Mouse (Mus musculus) neural tube, embryonic 11.5 days (tissue): ENCODE measurements around the gene Runx3. TPM values are rescaled to one million over a fixed set of nuclear protein-coding genes. Genes with fewer than 3 reads are reported as not detected.

ENCODE experiments used
- ATAC-seq: fragments of 200-750 bp; cut with Nextera tagmentation; 2 replicates; pipeline ENCODE4 v1.8.0; 2017; ENCODE audit warnings: moderate number of reproducible peaks, mild to moderate bottlenecking, moderate TSS enrichment, moderate library complexity; ENCODE audit not compliant: insufficient read depth, low FRiP score, low TSS enrichment
- DNase-seq: peaks from one replicate; pipeline ENCODE4 v3.0.0-alpha.2; 2015; ENCODE audit warnings: low spot score
- H3K27ac ChIP-seq: fragments of 300-500 bp; sonication (generic); 2 replicates; pipeline ENCODE4 v1.5.1; 2014; ENCODE audit warnings: low read depth, mild to moderate bottlenecking, low read length
- H3K27me3 ChIP-seq: fragments of 300-500 bp; sonication (generic); 2 replicates; pipeline ENCODE4 v1.6.1; 2014; ENCODE audit warnings: mild to moderate bottlenecking, low read length, mixed read lengths; ENCODE audit not compliant: control insufficient read depth, insufficient read depth
- H3K36me3 ChIP-seq: fragments of 300-500 bp; sonication (generic); 2 replicates; pipeline ENCODE4 v1.6.1; 2014; ENCODE audit warnings: mild to moderate bottlenecking, low read length, moderate library complexity, mixed read lengths; ENCODE audit not compliant: control insufficient read depth, insufficient read depth
- H3K4me1 ChIP-seq: fragments of 300-500 bp; sonication (generic); 2 replicates; pipeline ENCODE4 v1.6.1; 2014; ENCODE audit warnings: low read length, mixed read lengths; ENCODE audit not compliant: control insufficient read depth, insufficient read depth
- H3K4me2 ChIP-seq: fragments of 300-500 bp; sonication (generic); 2 replicates; pipeline ENCODE4 v1.6.1; 2014; ENCODE audit warnings: low read depth, mild to moderate bottlenecking, moderate library complexity
- H3K4me3 ChIP-seq: fragments of 300-500 bp; sonication (generic); 2 replicates; pipeline ENCODE4 v1.5.1; 2014; ENCODE audit warnings: low read depth, low read length
- H3K9ac ChIP-seq: fragments of 300-500 bp; sonication (generic); 2 replicates; pipeline ENCODE4 v1.6.1; 2014; ENCODE audit warnings: mild to moderate bottlenecking, low read length
- H3K9me3 ChIP-seq: fragments of 300-500 bp; sonication (generic); 2 replicates; pipeline ENCODE4 v1.6.1; 2016; ENCODE audit warnings: low read length; ENCODE audit not compliant: control insufficient read depth
- WGBS: fragments of 180-500 bp; shearing (Covaris S2); extraction: QIAGEN DNeasy Blood & Tissue Kit; methylation state at CpG from one replicate; pipeline ENCODE4 v1.1.7; 2014; 5-methylcytosine and 5-hydroxymethylcytosine counted together
- polyA plus RNA-seq: library from polyadenylated mRNA; unstranded; fragments of >200 nt; fragmentation: Nextera tagmentation; extraction: Ambion mirVana; gene quantifications from 2 replicates; pipeline ENCODE4 v1.2.1, GENCODE M21; 2014

Runx3 gene
- polyA plus RNA-seq, 1 experiment from 2014 or later, result 3.0 TPM

DNA sequence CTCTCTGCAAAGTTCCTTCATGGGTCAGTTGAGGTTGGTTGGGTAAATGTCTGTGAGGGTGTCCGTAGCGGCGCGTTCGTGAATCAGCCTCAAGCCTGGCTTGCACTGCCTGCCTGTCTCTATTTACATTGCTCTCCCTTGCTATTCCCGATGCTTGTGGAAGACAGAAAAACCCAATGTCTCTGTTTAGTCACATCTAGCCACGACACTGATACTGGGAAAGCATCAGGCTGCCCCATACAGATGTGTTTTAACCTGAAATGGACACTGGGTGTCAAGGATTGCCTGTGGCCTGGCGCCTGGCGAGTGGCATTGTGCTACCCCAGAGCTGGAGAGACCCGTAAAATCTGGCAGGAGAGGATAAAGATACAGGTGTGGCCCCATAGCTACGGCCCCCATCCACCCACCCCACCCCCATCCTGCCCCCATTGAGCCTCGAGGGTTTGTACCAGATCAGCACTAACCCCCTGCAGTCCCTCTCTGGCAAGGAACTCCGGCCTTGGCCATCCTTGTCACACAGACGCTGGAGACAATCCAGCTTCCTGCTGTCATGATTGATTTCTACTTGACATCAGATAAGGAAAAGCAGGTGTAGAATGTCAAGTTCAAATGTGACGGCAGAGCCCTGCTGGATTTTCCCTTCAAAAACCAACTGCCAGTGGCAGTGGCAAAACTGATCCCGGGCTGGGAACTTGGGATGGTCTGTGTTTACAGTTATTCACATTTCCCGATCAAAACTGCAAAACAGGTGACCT is 83.5 kb downstream of the Runx3 start:
- Histone ChIP-seq H3K4me2 (peak overlapping the region; percentile 43), H3K9ac (no peak overlapping the region), H3K36me3 (no peaks in the 10 kb centered on the region), H3K27ac (no peak overlapping the region), H3K9me3 (no peaks in the 10 kb centered on the region), H3K27me3 (peaks cover 16% of the 10 kb centered on the region), H3K4me1 (peaks cover 3% of the 10 kb centered on the region; the same call in 1 of the 2 replicates), H3K4me3 (no peak overlapping the region)
- WGBS, result 18% methylated on average over 17 of the region's 17 CpGs
- no peak for ATAC-seq
- DNase-seq, result no peak

- Histone ChIP-seq H3K4me2 (no peak overlapping the region), H3K27me3 (peaks cover 16% of the 10 kb centered on the region), H3K9ac (no peak overlapping the region), H3K27ac (no peak overlapping the region), H3K4me1 (peaks cover 3% of the 10 kb centered on the region; the same call in 1 of the 2 replicates), H3K9me3 (no peaks in the 10 kb centered on the region), H3K36me3 (no peaks in the 10 kb centered on the region), H3K4me3 (no peak overlapping the region)
- ATAC-seq (no peak), DNase-seq (no peak)
- WGBS, result 50% methylated on average over 5 of the region's 5 CpGs
Measured at GRCm38 (mm10) chr4:135204666-135205065, 84.2 kb downstream of the Runx3 start.

GRCm38 (mm10) chr4:135205254-135205653 is 84.8 kb downstream of the Runx3 start:
- peaks cover 3% of the 10 kb centered on the region; the same call in 1 of the 2 replicates for H3K4me1 ChIP-seq
- H3K4me3 ChIP-seq, result no peak overlapping the region
- H3K27me3 ChIP-seq, result peaks cover 16% of the 10 kb centered on the region
- no peak overlapping the region for H3K9ac ChIP-seq
- no peaks in the 10 kb centered on the region for H3K9me3 ChIP-seq
- ATAC-seq, result no peak
- peaks cover under 1% of the 10 kb centered on the region; the same call in 1 of the 2 replicates for H3K36me3 ChIP-seq
- no peak overlapping the region for H3K27ac ChIP-seq
- H3K4me2 ChIP-seq, result no peak overlapping the region
- no peak for DNase-seq
- WGBS, result 12% methylated on average over 5 of the region's 5 CpGs

DNA sequence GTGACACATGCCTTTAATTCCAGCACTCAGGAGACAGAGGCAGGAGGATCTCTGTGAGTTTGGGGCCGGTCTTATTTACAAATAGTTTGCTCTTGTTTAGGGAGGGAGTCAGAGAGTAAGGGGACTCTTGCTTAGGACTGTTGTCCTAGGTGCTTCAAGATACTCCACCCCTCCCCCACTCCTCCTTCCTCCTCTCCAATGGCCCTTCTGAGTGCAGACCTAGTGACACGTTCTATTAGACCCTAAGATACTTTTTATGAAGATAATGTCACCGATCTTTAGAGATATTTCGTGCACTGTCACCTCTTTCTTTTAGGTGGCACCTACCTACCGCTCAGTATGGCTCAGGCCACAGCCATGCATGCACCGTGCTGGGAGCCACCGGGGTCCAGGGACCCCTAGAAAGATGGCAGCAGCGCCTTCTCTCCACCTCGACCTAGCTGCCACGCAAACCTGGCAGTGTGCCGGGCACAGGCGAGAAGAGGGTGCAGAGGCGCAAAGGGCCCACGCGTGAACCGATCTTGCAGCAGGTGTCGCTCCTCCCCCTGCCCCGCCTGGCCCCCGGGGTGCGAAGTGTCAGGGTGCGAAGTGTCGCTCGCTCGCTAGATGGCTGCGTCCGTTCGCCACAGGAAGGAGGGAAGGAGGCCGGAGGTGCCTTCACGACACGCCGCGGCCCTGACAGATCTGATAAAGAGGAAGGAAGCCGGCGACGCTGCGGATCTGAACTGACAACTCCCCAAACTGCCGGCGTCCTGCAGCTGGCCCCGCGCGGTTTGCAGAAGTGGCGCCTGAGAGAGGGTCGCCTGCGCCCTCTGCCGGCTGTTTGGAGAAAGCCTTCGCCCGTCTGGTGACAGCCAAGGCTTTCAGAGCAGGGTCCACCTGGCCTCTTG is 85.5 kb downstream of the Runx3 start:
- Histone ChIP-seq H3K9ac (no peak overlapping the region), H3K4me3 (peak overlapping the region; percentile 31), H3K36me3 (peaks cover 4% of the 10 kb centered on the region), H3K4me2 (peak overlapping the region; percentile 61), H3K27ac (no peak overlapping the region), H3K4me1 (peaks cover 3% of the 10 kb centered on the region; the same call in 1 of the 2 replicates), H3K9me3 (no peaks in the 10 kb centered on the region; the same call in 1 of the 2 replicates), H3K27me3 (peaks cover 16% of the 10 kb centered on the region)
- DNase-seq, result peak; percentile 87
- ATAC-seq, result 0 out of 2 replicates have a peak, but pooled peaks have one; percentile 63
- 2% methylated on average over 47 of the region's 47 CpGs for WGBS

- no peak overlapping the region for H3K4me2 ChIP-seq
- H3K9ac ChIP-seq, result no peak overlapping the region
- H3K4me1 ChIP-seq, result no peaks in the 10 kb centered on the region
- DNase-seq (no peak), ATAC-seq (no peak)
- no peak overlapping the region for H3K4me3 ChIP-seq
- H3K27ac ChIP-seq, result no peak overlapping the region
- no peaks in the 10 kb centered on the region; the same call in 1 of the 2 replicates for H3K9me3 ChIP-seq
- WGBS, result 70% methylated on average over 2 of the region's 2 CpGs
- H3K36me3 ChIP-seq, result peaks cover 5% of the 10 kb centered on the region
- H3K27me3 ChIP-seq, result peaks cover 13% of the 10 kb centered on the region
Measured at GRCm38 (mm10) chr4:135209846-135210245, 89.4 kb downstream of the Runx3 start.

- no peaks in the 10 kb centered on the region for H3K4me1 ChIP-seq
- no peaks in the 10 kb centered on the region for H3K27me3 ChIP-seq
- no peaks in the 10 kb centered on the region for H3K9me3 ChIP-seq
- H3K4me2 ChIP-seq, result no peak overlapping the region
- peaks cover 8% of the 10 kb centered on the region for H3K36me3 ChIP-seq
- ATAC-seq (no peak), DNase-seq (peak; percentile 69)
- H3K4me3 ChIP-seq, result no peak overlapping the region
- no peak overlapping the region for H3K27ac ChIP-seq
- 65% methylated on average over 4 of the region's 4 CpGs for WGBS
- H3K9ac ChIP-seq, result no peak overlapping the region
Measured at GRCm38 (mm10) chr4:135219652-135220051, 99.2 kb downstream of the Runx3 start.

DNA sequence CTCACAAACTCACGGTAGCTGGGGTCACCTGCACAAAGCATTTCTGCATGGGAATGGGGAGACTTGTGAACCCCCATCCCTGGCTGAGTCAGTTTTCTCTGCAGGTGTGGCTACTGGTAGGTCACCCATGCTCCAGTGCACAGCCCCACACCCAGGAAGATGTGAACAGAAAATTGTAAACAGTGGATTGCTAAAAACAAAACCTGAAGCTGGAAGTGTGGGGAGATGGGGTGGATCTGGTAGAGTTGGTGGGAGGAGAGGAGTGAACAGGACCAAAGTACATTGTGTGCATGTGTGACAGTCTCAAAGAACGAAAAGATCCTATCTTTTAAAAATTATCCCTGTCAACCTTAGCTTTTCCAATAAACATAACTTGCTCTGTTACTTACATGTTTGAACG is 100.2 kb downstream of the Runx3 start:
- Histone ChIP-seq H3K9ac (no peak overlapping the region), H3K27me3 (no peaks in the 10 kb centered on the region), H3K4me3 (no peak overlapping the region), H3K4me1 (no peaks in the 10 kb centered on the region), H3K4me2 (no peak overlapping the region), H3K27ac (no peak overlapping the region), H3K36me3 (peaks cover 8% of the 10 kb centered on the region), H3K9me3 (no peaks in the 10 kb centered on the region)
- DNase-seq (no peak), ATAC-seq (no peak)
- WGBS, result 94% methylated on average over 3 of the region's 3 CpGs

DNA sequence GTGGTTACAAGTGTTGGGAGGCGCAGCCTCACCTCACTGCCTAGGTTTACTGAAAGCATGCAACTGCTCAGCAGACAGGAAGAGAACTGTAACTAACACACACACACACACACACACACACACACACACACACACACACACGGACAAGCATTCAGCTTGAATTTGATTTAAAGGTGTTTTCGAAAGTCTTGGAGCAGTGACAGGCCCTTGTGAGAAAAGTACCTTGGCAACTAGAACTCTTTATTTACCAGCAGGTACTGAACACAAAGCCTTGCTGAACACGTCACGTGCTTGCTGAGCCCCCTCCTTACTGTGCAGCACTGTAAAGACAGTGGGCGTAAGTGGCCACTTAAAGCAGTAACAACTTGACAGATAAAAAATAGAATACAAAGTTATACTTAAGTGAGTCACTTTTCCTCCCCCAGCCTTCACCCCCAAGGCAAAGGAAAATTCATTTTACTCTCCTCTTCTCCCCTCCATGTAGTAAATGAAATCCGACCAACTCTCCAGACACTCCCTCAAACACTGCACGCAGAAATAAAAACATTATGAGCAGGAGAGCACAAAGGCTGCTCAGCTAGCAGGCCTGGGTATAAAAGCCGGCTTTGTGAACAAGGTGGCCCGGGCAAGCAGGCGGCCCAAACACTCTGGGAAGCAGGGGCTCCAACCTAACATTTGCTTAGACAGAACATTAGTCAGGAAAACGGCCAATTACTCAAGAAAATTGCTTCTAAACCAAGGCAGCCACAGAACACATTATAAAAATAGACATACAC is 101.4 kb downstream of the Runx3 start:
- Histone ChIP-seq H3K9me3 (no peaks in the 10 kb centered on the region), H3K4me2 (no peak overlapping the region), H3K4me3 (no peak overlapping the region), H3K27ac (no peak overlapping the region), H3K36me3 (peaks cover 8% of the 10 kb centered on the region), H3K27me3 (no peaks in the 10 kb centered on the region), H3K4me1 (no peaks in the 10 kb centered on the region), H3K9ac (no peak overlapping the region)
- DNase-seq (no peak), ATAC-seq (no peak)
- WGBS, result 85% methylated on average over 12 of the region's 12 CpGs
